Mouse (Mus musculus) MEL (cell line): ENCODE results near the gene Ifi202b. TPM values are rescaled to one million over a fixed set of nuclear protein-coding genes. Genes with fewer than 3 reads are reported as not detected.
"Not testable (repeated sequence)": the region's sequence is repeated elsewhere in the genome, so short reads cannot be mapped to it uniquely, and the experiment has no call there.

Experiments used
- DNase-seq: peaks from one replicate; pipeline ENCODE4 v3.0.0; 2011; ENCODE audit warnings: low read depth, low spot score
- H3K27ac ChIP-seq: 2 replicates; pipeline ENCODE4 v1.5.1; 2012; ENCODE audit warnings: low read depth, mild to moderate bottlenecking, control low read depth, low read length, moderate library complexity; ENCODE audit not compliant: control insufficient read depth
- H3K27me3 ChIP-seq, 2 experiments: fragments of 150-350 bp in 1 of 2; sonication (generic) in 1 of 2; 2 replicates each; pipeline ENCODE4 v1.6.1; 2012; ENCODE audit warnings: low read length in 2 of 2, mild to moderate bottlenecking in 2 of 2, improper control_type of control experiment in 1 of 2, moderate library complexity in 1 of 2; ENCODE audit not compliant: insufficient read depth in 2 of 2, control insufficient read depth in 1 of 2
- H3K36me3 ChIP-seq, 2 experiments: 2 replicates each; pipeline ENCODE4 v1.6.1; 2012 to 2014; ENCODE audit warnings: low read length in 2 of 2, improper control_type of control experiment in 1 of 2, inconsistent platforms in 1 of 2, mild to moderate bottlenecking in 1 of 2; ENCODE audit not compliant: insufficient read depth in 2 of 2, control insufficient read depth in 1 of 2
- H3K4me1 ChIP-seq, 2 experiments: fragments of 150-350 bp in 1 of 2; sonication (generic) in 1 of 2; 2 replicates each; pipeline ENCODE4 v1.6.1; 2012; ENCODE audit warnings: low read length in 2 of 2, improper control_type of control experiment in 1 of 2, mild to moderate bottlenecking in 1 of 2; ENCODE audit not compliant: insufficient read depth in 2 of 2, control insufficient read depth in 1 of 2
- H3K4me3 ChIP-seq, 2 experiments: fragments of 150-350 bp in 1 of 2; sonication (generic) in 1 of 2; 2 replicates each; pipeline ENCODE4 v1.5.1; 2012; ENCODE audit warnings: low read depth in 2 of 2, low read length in 2 of 2, mild to moderate bottlenecking in 2 of 2, moderate library complexity in 2 of 2, control low read depth in 1 of 2, improper control_type of control experiment in 1 of 2; ENCODE audit not compliant: control insufficient read depth in 1 of 2, insufficient read depth in 1 of 2
- H3K79me2 ChIP-seq: 2 replicates; pipeline ENCODE4 v1.6.1; 2012; ENCODE audit warnings: mild to moderate bottlenecking, low read length, moderate library complexity; ENCODE audit not compliant: control insufficient read depth, poor library complexity, insufficient read depth
- H3K9ac ChIP-seq: 2 replicates; pipeline ENCODE4 v1.6.1; 2012; ENCODE audit warnings: low read depth, mild to moderate bottlenecking, control low read depth, low read length, moderate library complexity; ENCODE audit not compliant: control insufficient read depth, poor library complexity, severe bottlenecking
- H3K9me3 ChIP-seq: fragments of 150-350 bp; sonication (generic); replicated peaks from 2 replicates; pipeline ENCODE4 v1.6.1; 2012; ENCODE audit warnings: mild to moderate bottlenecking, low read length, improper control_type of control experiment, moderate library complexity; ENCODE audit not compliant: insufficient read depth
- E2F4 ChIP-seq: IDR thresholded peaks from 2 replicates; pipeline ENCODE4 v1.6.1; 2011; ENCODE audit warnings: low read depth, low read length, improper control_type of control experiment, borderline replicate concordance
- ETS1 ChIP-seq: IDR thresholded peaks from 2 replicates; pipeline ENCODE4 v1.6.1; 2012; ENCODE audit warnings: low read depth, mild to moderate bottlenecking, inconsistent platforms, low read length, improper control_type of control experiment, moderate library complexity
- GABPA ChIP-seq: IDR thresholded peaks from 2 replicates; pipeline ENCODE4 v1.6.1; 2012; ENCODE audit warnings: low read depth, mild to moderate bottlenecking, inconsistent platforms, low read length, improper control_type of control experiment, moderate library complexity
- GATA1 ChIP-seq: IDR thresholded peaks from 2 replicates; pipeline ENCODE4 v1.6.1; 2011; ENCODE audit warnings: low read depth, low read length, improper control_type of control experiment
- KAT2A ChIP-seq: conservative IDR thresholded peaks from 2 replicates; pipeline ENCODE4 v1.6.1; 2012; ENCODE audit warnings: low read depth, low read length, improper control_type of control experiment, inconsistent platforms
- MAX ChIP-seq: IDR thresholded peaks from 2 replicates; pipeline ENCODE4 v1.6.1; 2011; ENCODE audit warnings: low read length, improper control_type of control experiment
- MAZ ChIP-seq: IDR thresholded peaks from 2 replicates; pipeline ENCODE4 v1.6.1; 2012; ENCODE audit warnings: low read depth, mild to moderate bottlenecking, inconsistent platforms, low read length, improper control_type of control experiment
- MEF2A ChIP-seq: IDR thresholded peaks from 2 replicates; pipeline ENCODE4 v1.6.1; 2014; ENCODE audit warnings: low read depth, mild to moderate bottlenecking, inconsistent platforms, low read length, improper control_type of control experiment; ENCODE audit not compliant: poor library complexity, insufficient replicate concordance, severe bottlenecking; ENCODE audit errors: extremely low read depth
- MYB ChIP-seq: IDR thresholded peaks from 2 replicates; pipeline ENCODE4 v1.6.1; 2011; ENCODE audit warnings: mild to moderate bottlenecking, low read depth, low read length, improper control_type of control experiment
- NELFE ChIP-seq: IDR thresholded peaks from 2 replicates; pipeline ENCODE4 v1.6.1; 2011; ENCODE audit warnings: low read depth, low read length, improper control_type of control experiment
- NRF1 ChIP-seq: IDR thresholded peaks from 2 replicates; pipeline ENCODE4 v1.6.1; 2014; ENCODE audit warnings: low read depth, mild to moderate bottlenecking, inconsistent platforms, low read length, improper control_type of control experiment, moderate library complexity; ENCODE audit not compliant: poor library complexity, insufficient read depth, severe bottlenecking
- POLR2AphosphoS2 ChIP-seq: IDR thresholded peaks from 2 replicates; pipeline ENCODE4 v1.6.1; 2011; ENCODE audit warnings: low read length, improper control_type of control experiment
- ZKSCAN1 ChIP-seq: IDR thresholded peaks from 2 replicates; pipeline ENCODE4 v1.6.1; 2012; ENCODE audit warnings: low read depth, mild to moderate bottlenecking, inconsistent platforms, low read length, improper control_type of control experiment, moderate library complexity
- ZNF384 ChIP-seq: IDR thresholded peaks from 2 replicates; pipeline ENCODE4 v1.6.1; 2012; ENCODE audit warnings: low read depth, mild to moderate bottlenecking, inconsistent platforms, low read length, improper control_type of control experiment
- polyA plus RNA-seq, 2 experiments: library from polyadenylated mRNA; stranded (reverse) in 1 of 2; unstranded in 1 of 2; fragments of >175 nt in 1 of 2; fragments of >200 nt in 1 of 2; gene quantifications; 2 replicates each; pipeline versions ENCODE4 v1.2.1 to v1.2.4; 2012; ENCODE audit warnings: low replicate concordance in 2 of 2, low read depth in 1 of 2; ENCODE audit not compliant: insufficient read length in 2 of 2, insufficient read depth in 1 of 2, missing spikeins in 1 of 2
- total RNA-seq: library from RNA; depleted of rRNA; stranded (reverse); fragments of 300-350 nt; gene quantifications from 2 replicates; pipeline ENCODE4 v1.2.3, GENCODE M21; 2012; rRNA removed

Gene Ifi202b
- total RNA-seq = not detected in 2 replicates
- not detected for polyA plus RNA-seq

DNA sequence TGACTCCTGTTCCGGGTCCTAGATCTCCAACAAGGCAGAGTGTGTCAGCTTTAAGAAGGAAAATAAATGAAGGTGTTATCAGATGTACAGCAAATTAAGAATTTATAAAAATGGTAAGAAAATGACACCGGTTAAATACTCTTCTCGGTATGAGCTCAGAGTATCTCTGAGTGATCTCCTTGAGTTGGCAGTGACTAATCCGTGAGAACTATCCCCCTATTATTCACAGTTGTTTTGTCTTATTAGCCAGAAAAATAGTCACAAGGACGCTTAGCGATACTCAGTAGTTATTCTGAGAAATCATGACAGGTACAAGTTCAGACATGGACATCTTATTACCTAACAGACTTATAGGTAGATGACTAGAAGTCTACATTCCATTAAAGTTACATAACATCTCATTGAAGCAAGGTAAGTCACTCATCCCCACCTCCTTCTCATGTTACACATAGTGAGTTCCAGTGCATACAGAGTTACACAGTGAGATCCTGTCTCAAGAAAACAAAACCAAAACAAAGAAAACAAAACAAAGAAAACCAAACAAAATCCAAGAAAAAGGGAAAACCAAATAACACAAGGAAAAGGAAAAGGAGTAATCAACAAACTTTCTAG lies at the start of gene Ifi202b:
Ifi202b (minus strand) TSS at position 51 of the 612 bp plus-strand sequence.
- H3K27ac ChIP-seq, H3K9me3 ChIP-seq, H3K27me3 ChIP-seq, H3K36me3 ChIP-seq, DNase-seq, H3K9ac ChIP-seq, H3K4me3 ChIP-seq, H3K4me1 ChIP-seq, H3K79me2 ChIP-seq: not testable (repeated sequence)

DNA sequence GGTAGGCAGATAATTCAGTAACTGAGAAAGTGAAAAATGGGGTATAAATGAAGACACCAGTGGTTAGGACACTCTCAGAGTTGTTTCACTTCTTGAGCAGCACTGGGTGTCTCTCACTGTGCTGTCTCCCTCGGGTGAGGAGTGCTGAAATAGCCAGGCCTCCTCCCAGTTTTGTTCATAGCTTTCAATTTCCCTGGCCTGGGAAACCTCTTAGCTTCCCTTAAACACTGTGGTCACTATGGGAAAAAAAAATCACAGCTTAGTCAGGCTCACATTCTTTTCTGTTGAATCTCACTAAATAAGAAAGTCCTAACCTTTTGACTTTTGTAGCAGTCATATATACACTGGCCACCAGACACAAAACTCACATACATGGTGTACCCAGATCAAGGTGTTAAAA lies 49.2 kb upstream of the Ifi202b start, which contains the start of gene Ifi205:
Ifi205 (minus strand) TSS at position 113 of the 400 bp plus-strand sequence.
- no peak for DNase-seq
- H3K79me2 ChIP-seq = no peaks in the 10 kb centered on the region
- no peak within 1 kb of the TSS for H3K4me3 ChIP-seq
- H3K36me3 ChIP-seq = no peaks in the 10 kb centered on the region
- H3K27ac ChIP-seq = no peak within 1 kb of the TSS
- no peaks in the 10 kb centered on the region for H3K27me3 ChIP-seq
- TF ChIP-seq GABPA = no peak
- no peak for TF ChIP-seq MYB
- TF ChIP-seq E2F4 = no peak
- no peak for TF ChIP-seq MAX
- no peak for TF ChIP-seq GATA1
- TF ChIP-seq POLR2AphosphoS2 = no peak
- TF ChIP-seq ETS1 = no peak
- no peak for TF ChIP-seq KAT2A
- TF ChIP-seq MEF2A = no peak
- no peak for TF ChIP-seq MAZ
- no peak for TF ChIP-seq NELFE
- TF ChIP-seq NRF1 = no peak
- TF ChIP-seq ZKSCAN1 = no peak
- TF ChIP-seq ZNF384 = no peak
- H3K9ac ChIP-seq = no peak within 1 kb of the TSS
- H3K4me1 ChIP-seq = no peaks in the 10 kb centered on the region
- H3K9me3 ChIP-seq = no peaks in the 10 kb centered on the region

DNA sequence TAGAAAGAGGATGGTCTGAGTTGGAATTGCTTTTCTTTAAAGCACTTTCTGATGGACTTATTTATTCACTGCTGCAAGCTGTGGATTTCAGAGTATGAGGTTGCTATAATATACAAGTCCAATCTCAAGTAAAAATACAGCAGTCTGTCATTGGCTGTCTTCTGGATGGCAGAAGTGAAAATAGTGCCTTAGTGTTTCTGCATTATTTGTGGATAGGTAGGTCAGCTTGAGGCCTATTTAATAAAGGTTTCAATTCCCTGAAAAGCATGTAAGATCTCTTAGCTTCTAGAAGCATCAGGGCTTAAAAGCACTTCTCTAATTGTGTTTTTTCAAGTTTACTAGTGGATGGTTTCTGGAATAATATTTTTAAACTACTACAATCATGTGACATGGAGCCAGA lies 24.5 kb upstream of the Ifi202b start:
- H3K27ac ChIP-seq, H3K79me2 ChIP-seq, H3K4me3 ChIP-seq, H3K4me1 ChIP-seq, H3K27me3 ChIP-seq, DNase-seq, H3K9me3 ChIP-seq, H3K36me3 ChIP-seq, H3K9ac ChIP-seq: not testable (repeated sequence)

DNA sequence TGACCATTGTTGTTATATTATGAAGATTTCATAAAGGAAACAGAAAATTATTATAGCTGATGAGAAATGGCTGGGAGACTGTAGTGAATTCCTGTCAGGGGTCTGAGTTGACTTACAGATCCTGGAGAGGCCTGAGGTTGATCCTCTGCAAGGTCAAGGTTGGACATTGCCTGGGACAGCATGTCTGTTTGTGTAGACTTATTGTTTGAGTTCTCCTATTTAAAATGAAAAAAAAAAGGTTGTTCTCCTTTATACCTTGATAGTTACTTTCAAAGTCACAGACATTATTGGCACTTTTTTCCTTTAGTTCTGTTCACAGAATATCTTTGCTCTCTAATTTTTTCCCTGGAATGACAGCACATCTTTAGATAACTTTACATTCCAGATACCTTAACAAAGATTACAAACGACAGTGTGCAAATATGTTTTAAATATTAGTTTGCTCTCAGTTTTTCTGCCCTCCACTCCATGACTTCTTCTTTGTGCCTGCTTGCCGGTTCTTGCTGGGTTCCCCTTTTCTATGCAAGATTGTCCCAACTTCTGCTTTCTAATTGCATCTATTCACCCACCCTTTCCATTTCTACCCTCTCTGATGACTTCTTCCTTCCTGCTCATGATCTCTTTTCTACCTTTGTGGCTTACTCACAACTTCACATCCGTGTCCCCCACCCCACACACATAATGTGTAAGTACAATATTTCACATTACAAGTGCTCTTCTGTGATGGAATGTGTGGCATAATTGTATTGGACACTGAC lies 22.0 kb upstream of the Ifi202b start:
- H3K27ac ChIP-seq, H3K9me3 ChIP-seq, H3K4me3 ChIP-seq, H3K36me3 ChIP-seq, H3K4me1 ChIP-seq, H3K9ac ChIP-seq, H3K79me2 ChIP-seq, DNase-seq, H3K27me3 ChIP-seq: not testable (repeated sequence)
